ENCODE assay signal across 29 mouse cellular contexts in the genomic region with DNA sequence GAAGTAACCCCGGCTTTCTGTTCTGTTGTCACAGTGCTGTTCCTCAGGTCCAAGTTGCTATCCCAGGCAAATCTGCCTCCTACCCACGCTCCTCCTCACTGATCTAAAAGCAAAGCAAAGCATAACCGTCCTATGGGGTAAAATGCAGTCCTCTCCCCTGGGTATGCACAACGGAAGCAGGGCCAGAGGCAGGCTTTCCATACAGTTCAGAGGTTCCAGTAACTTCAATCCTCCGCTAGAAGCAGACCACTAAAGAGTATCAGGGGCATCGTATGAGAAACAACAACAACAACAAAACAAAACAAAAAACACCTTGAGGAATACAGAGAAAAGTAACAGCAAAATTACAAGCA.
DNase-seq lines count a peak whose midpoint lies in the region; ATAC-seq and TF ChIP-seq lines count a peak whose summit lies in the region.
"Had no signal": no experiment of that assay in that cellular context is flagged by ENCODE, and none has a peak within 500 bp of the region (broad histone marks: within the 10 kb centered on the region; RNA-seq: fewer than 3 reads in every experiment).

No protein-coding gene starts in this region.

- no peaks in the 10 kb centered on the region for H3K27me3 ChIP-seq in heart, embryonic 13.5 days (replicated peaks)
- no peaks in the 10 kb centered on the region for H3K27me3 ChIP-seq in thymus, adult 2 months (ENCODE audit: control insufficient read depth, insufficient read depth, low read length)
- H3K27me3 ChIP-seq: embryonic facial prominence, embryonic 13.5 days; forebrain, embryonic 13.5 days; heart, embryonic 15.5 days; intestine, embryonic 15.5 days had no signal

- 91% methylated on average over 6 of the region's 6 CpGs for WGBS in heart, embryonic 13.5 days
- 71% methylated on average over 6 of the region's 6 CpGs for WGBS in thymus, adult 2 months

- DNase-seq in heart, postnatal 25 days (ENCODE audit: low spot score), result no peak
- no peak for DNase-seq in thymus, adult 2 months
- no peak for DNase-seq in thymus, postnatal 36 days
- no peak for DNase-seq in kidney, postnatal 4 days
- DNase-seq: adrenal gland, adult 2 months; adrenal gland, postnatal 14 days; cerebellum, adult 11-12 months; cerebellum, adult 8-10 months; cerebellum, postnatal 10 days; cerebellum, postnatal 36 days; embryo, embryonic 11 days; gastrocnemius, adult 2 months; gastrocnemius, postnatal 14 days; heart, postnatal 10 days had no signal

- no peak for ATAC-seq in heart, embryonic 13.5 days (ENCODE audit: extremely low read depth, insufficient number of reproducible peaks, low FRiP score, low TSS enrichment)
- ATAC-seq in inflammation-experienced regulatory T-cells, adult 6 months, result peak; percentile 8
- ATAC-seq in granulocyte monocyte progenitor cell, adult 5-6 weeks (replicated peaks; ENCODE audit: poor library complexity, severe bottlenecking), result no peak
- ATAC-seq: CD4-positive, CD25-positive, alpha-beta regulatory T cell, adult 4 months; forebrain, embryonic 13.5 days; forebrain, embryonic 16.5 days; hindbrain, postnatal 0 days; intestine, embryonic 15.5 days had no signal

- H3K4me1 ChIP-seq in heart, embryonic 13.5 days, result peaks cover 33% of the 10 kb centered on the region
- H3K4me1 ChIP-seq in thymus, adult 2 months (replicated peaks; ENCODE audit: control insufficient read depth, insufficient read depth, low read length), result peaks cover 56% of the 10 kb centered on the region
- H3K4me1 ChIP-seq: embryonic facial prominence, embryonic 10.5 days had no signal

- H3K4me2 ChIP-seq in heart, embryonic 13.5 days, result no peak overlapping the region
- H3K4me2 ChIP-seq: embryonic facial prominence, embryonic 13.5 days; forebrain, embryonic 13.5 days; heart, embryonic 11.5 days; heart, embryonic 15.5 days; hindbrain, embryonic 14.5 days; intestine, embryonic 15.5 days had no signal

- TF ChIP-seq POLR2A in thymus, adult 2 months (IDR thresholded peaks at IDR 0.05; ENCODE audit: control insufficient read depth, extremely low read depth, insufficient read depth, low read length, poor library complexity), result no peak

- no peaks in the 10 kb centered on the region for H3K36me3 ChIP-seq in heart, embryonic 13.5 days
- no peaks in the 10 kb centered on the region for H3K36me3 ChIP-seq in thymus, adult 2 months (ENCODE audit: control insufficient read depth, insufficient read depth, low read length)
- H3K36me3 ChIP-seq: embryonic facial prominence, embryonic 10.5 days; embryonic facial prominence, embryonic 13.5 days; heart, embryonic 15.5 days; intestine, embryonic 15.5 days had no signal

- H3K27ac ChIP-seq in heart, embryonic 13.5 days (replicated peaks), result no peak overlapping the region
- H3K27ac ChIP-seq in thymus, adult 2 months (ENCODE audit: control insufficient read depth, insufficient read depth, low read length), result peak overlapping the region; percentile 65
- H3K27ac ChIP-seq: embryonic facial prominence, embryonic 10.5 days; embryonic facial prominence, embryonic 13.5 days; forebrain, embryonic 13.5 days; gastrocnemius, adult 2 months; heart, adult 2 months; hindbrain, embryonic 14.5 days; hindbrain, postnatal 0 days; intestine, embryonic 15.5 days had no signal

- intact Hi-C loops in heart, postnatal 25 days (cut with DNase I), result loop anchor here (5.0 kb wide), 2 partner anchors 80 to 350 kb away; a partner anchor contains a TSS

- H3K9ac ChIP-seq in heart, embryonic 13.5 days, result peak overlapping the region; percentile 37; the same call in 1 of the 2 replicates
- H3K9ac ChIP-seq: embryonic facial prominence, embryonic 13.5 days; forebrain, embryonic 13.5 days; heart, embryonic 15.5 days; hindbrain, embryonic 14.5 days; intestine, embryonic 15.5 days had no signal

- TF ChIP-seq CTCF in thymus, adult 2 months (IDR thresholded peaks at IDR 0.05; ENCODE audit: borderline replicate concordance, control insufficient read depth, extremely low read depth, insufficient read depth, low read length, poor library complexity), result no peak

- H3K4me3 ChIP-seq in heart, embryonic 13.5 days, result no peak overlapping the region
- no peak overlapping the region for H3K4me3 ChIP-seq in thymus, adult 2 months (ENCODE audit: control insufficient read depth, insufficient read depth, low read length)
- H3K4me3 ChIP-seq: embryonic facial prominence, embryonic 10.5 days; embryonic facial prominence, embryonic 13.5 days; erythroblast, embryonic 14.5 days; forebrain, embryonic 13.5 days; gastrocnemius, adult 2 months; heart, adult 2 months; heart, embryonic 15.5 days; intestine, embryonic 15.5 days had no signal

- H3K9me3 ChIP-seq in heart, embryonic 13.5 days, result no peaks in the 10 kb centered on the region
- H3K9me3 ChIP-seq: embryonic facial prominence, embryonic 10.5 days; embryonic facial prominence, embryonic 13.5 days; forebrain, embryonic 13.5 days; heart, embryonic 15.5 days; intestine, embryonic 15.5 days had no signal
